Mouse (Mus musculus) mouse embryonic stem cell (cell line): ENCODE results near the gene Tbc1d14.

ENCODE experiments used
- in situ Hi-C, 2 experiments: fragments of 300-500 bp; cut with MboI; formaldehyde crosslinking; loops; 1 replicate in 1 of 2; 3 replicates in 1 of 2; pipeline ENCODE4 v1.14.3; 2019 to 2020; ENCODE audit warnings: low sequenced_read_pairs in 2 of 2, low pct_unique_long_range_greater_than_20kb in 1 of 2, mixed read lengths in 1 of 2; ENCODE audit not compliant: unreplicated experiment in 1 of 2

Tbc1d14 gene

GRCm38 (mm10) chr5:36458926-36459325 lies 134.2 kb downstream of the Tbc1d14 start:
- in situ Hi-C loops, result no loop called here

- in situ Hi-C loops, result no loop called here
Measured at GRCm38 (mm10) chr5:36457706-36458105, 135.4 kb downstream of the Tbc1d14 start.

GRCm38 (mm10) chr5:36452821-36453220 lies 140.3 kb downstream of the Tbc1d14 start:
- in situ Hi-C loops, result no loop called here

GRCm38 (mm10) chr5:36451872-36452389 lies 141.1 kb downstream of the Tbc1d14 start:
- in situ Hi-C loops, result no loop called here

- in situ Hi-C loops, result no loop called here
Measured at GRCm38 (mm10) chr5:36451119-36451518, 142.0 kb downstream of the Tbc1d14 start.

- in situ Hi-C loops, result no loop called here
Measured at GRCm38 (mm10) chr5:36449710-36450358, 143.2 kb downstream of the Tbc1d14 start.

- in situ Hi-C loops, result no loop called here
Measured at GRCm38 (mm10) chr5:36447872-36448271, 145.2 kb downstream of the Tbc1d14 start.

- in situ Hi-C loops, result no loop called here
Measured at GRCm38 (mm10) chr5:36446166-36446890, 146.7 kb downstream of the Tbc1d14 start.

- in situ Hi-C loops, result no loop called here
Measured at GRCm38 (mm10) chr5:36445028-36445427, 148.0 kb downstream of the Tbc1d14 start.

GRCm38 (mm10) chr5:36444611-36445010 lies 148.5 kb downstream of the Tbc1d14 start:
- in situ Hi-C loops, result no loop called here

- in situ Hi-C loops, result no loop called here
Measured at GRCm38 (mm10) chr5:36440741-36441140, 152.3 kb downstream of the Tbc1d14 start.
